In genomic region chr4:53159176-53159575, GRCm38 (mm10) we compare ENCODE assay signal across 8 mouse cellular contexts. TPM values are rescaled to one million over a fixed set of nuclear protein-coding genes. Genes with fewer than 3 reads are reported as not detected.
DNase-seq lines count a peak whose midpoint lies in the region; ATAC-seq and TF ChIP-seq lines count a peak whose summit lies in the region.

No protein-coding gene starts in this region.

- peaks cover 14% of the 10 kb centered on the region for H3K27me3 ChIP-seq in E14TG2a.4 (ENCODE audit: insufficient read depth, low read length)
- peaks cover 19% of the 10 kb centered on the region for H3K27me3 ChIP-seq in embryonic facial prominence, embryonic 10.5 days (replicated peaks; ENCODE audit: low read depth, poor library complexity, severe bottlenecking)
- H3K27me3 ChIP-seq in heart, embryonic 15.5 days, result no peaks in the 10 kb centered on the region
- H3K27me3 ChIP-seq in splenic B cell, adult 2 months (ENCODE audit: control insufficient read depth, insufficient read depth, low read length, poor library complexity, severe bottlenecking), result no peaks in the 10 kb centered on the region

- H3K36me3 ChIP-seq in E14TG2a.4 (ENCODE audit: insufficient read depth, low read length), result no peaks in the 10 kb centered on the region
- no peaks in the 10 kb centered on the region for H3K36me3 ChIP-seq in embryonic facial prominence, embryonic 10.5 days (replicated peaks)
- no peaks in the 10 kb centered on the region for H3K36me3 ChIP-seq in heart, embryonic 15.5 days
- H3K36me3 ChIP-seq in splenic B cell, adult 2 months (ENCODE audit: control insufficient read depth, insufficient read depth, low read length, poor library complexity, severe bottlenecking), result no peaks in the 10 kb centered on the region

- H3K9me3 ChIP-seq in E14TG2a.4 (ENCODE audit: low read length), result no peaks in the 10 kb centered on the region
- no peaks in the 10 kb centered on the region for H3K9me3 ChIP-seq in embryonic facial prominence, embryonic 10.5 days
- H3K9me3 ChIP-seq in heart, embryonic 15.5 days (replicated peaks), result no peaks in the 10 kb centered on the region

- H3K4me1 ChIP-seq in E14TG2a.4 (replicated peaks; ENCODE audit: low read depth, low read length), result peaks cover 27% of the 10 kb centered on the region
- H3K4me1 ChIP-seq in embryonic facial prominence, embryonic 10.5 days, result peaks cover 22% of the 10 kb centered on the region
- peaks cover 16% of the 10 kb centered on the region for H3K4me1 ChIP-seq in heart, embryonic 15.5 days (replicated peaks)

- H3K4me3 ChIP-seq in E14TG2a.4 (replicated peaks; ENCODE audit: low read length), result peak overlapping the region; percentile 84
- H3K4me3 ChIP-seq in embryonic facial prominence, embryonic 10.5 days, result peak overlapping the region; percentile 68
- peak overlapping the region; percentile 75 for H3K4me3 ChIP-seq in heart, embryonic 15.5 days

- ATAC-seq in heart, embryonic 15.5 days (replicated peaks; ENCODE audit: insufficient number of reproducible peaks, insufficient read depth, low FRiP score, low read depth), result 0 out of 2 replicates have a peak, but pooled peaks have one; percentile 15

- H3K27ac ChIP-seq in embryonic facial prominence, embryonic 10.5 days (replicated peaks), result peak overlapping the region; percentile 78
- H3K27ac ChIP-seq in heart, embryonic 15.5 days, result peak overlapping the region; percentile 75

- WGBS in embryonic facial prominence, embryonic 10.5 days, result 0% methylated on average over 20 of the region's 20 CpGs
- under 1% methylated on average over 20 of the region's 20 CpGs for WGBS in heart, embryonic 15.5 days

- peak overlapping the region; percentile 95 for H3K4me2 ChIP-seq in heart, embryonic 15.5 days

- peak overlapping the region; percentile 70 for H3K9ac ChIP-seq in heart, embryonic 15.5 days

- no peak for TF ChIP-seq CTCF in E14TG2a.4 (conservative IDR thresholded peaks at IDR 0.05; ENCODE audit: low read length)

- DNase-seq in adrenal gland, adult (ENCODE audit: inconsistent age in 2 of 2, low spot score in 1 of 2), result peak; percentile 55 to 86
- no peak for DNase-seq in adrenal gland, postnatal 4 days (ENCODE audit: low spot score in 2 of 2)
- DNase-seq in embryonic facial prominence, embryonic 10.5 days (ENCODE audit: low spot score), result peak; percentile 58
- DNase-seq in kidney, postnatal 10 days, result peak; percentile 62
- DNase-seq in lung, postnatal 4 days, result peak; percentile 43 to 51
- peak; percentile 30 for DNase-seq in splenic B cell, adult 2 months (ENCODE audit: low read depth, low spot score)

RNA-seq across cellular contexts. Expression of gene Abca1, which starts 0.5 kb away (rescaled TPM):
- 100 to 1,000 TPM; 117 to 127 TPM for total RNA-seq in adrenal gland, postnatal 4 days (2021)
- polyA plus RNA-seq in embryonic facial prominence, embryonic 10.5 days (2016; fragmentation: Nextera tagmentation; extraction: Ambion mirVana), result 2.9 and 3.6 TPM in 2 replicates
- polyA plus RNA-seq in heart, embryonic 15.5 days (2015; fragmentation: Nextera tagmentation; extraction: Ambion mirVana), result 4.4 and 5.7 TPM in 2 replicates

Comparison
In these comparisons a context has a peak if more than half of its experiments do, and no peak if none do; other contexts are left out.
1. DNase-seq: peak in adrenal gland, adult (2 of 2), embryonic facial prominence, embryonic 10.5 days (single experiment), kidney, postnatal 10 days (single experiment), lung, postnatal 4 days (2 of 2) and splenic B cell, adult 2 months (single experiment); none in adrenal gland, postnatal 4 days (0 of 2).
2. Peak in every context shown above with its lines, with median percentiles within 50 percentile points of each other: H3K4me3 ChIP-seq.